Mouse (Mus musculus): ENCODE data around the gene Ubp1.

The Ubp1 gene

GRCm38 (mm10) chr9:113978656-113979055 lies 47.9 kb downstream of the Ubp1 start:
- no peak for DNase-seq (ENCODE audit: low read depth, low spot score)
- no peaks in the 10 kb centered on the region for H3K27me3 ChIP-seq (ENCODE audit: control insufficient read depth, insufficient read depth, low read length, poor library complexity, severe bottlenecking)
- H3K36me3 ChIP-seq (ENCODE audit: control insufficient read depth, insufficient read depth, low read length, poor library complexity, severe bottlenecking) = peaks cover 2% of the 10 kb centered on the region; the same call in 1 of the 2 replicates

DNA sequence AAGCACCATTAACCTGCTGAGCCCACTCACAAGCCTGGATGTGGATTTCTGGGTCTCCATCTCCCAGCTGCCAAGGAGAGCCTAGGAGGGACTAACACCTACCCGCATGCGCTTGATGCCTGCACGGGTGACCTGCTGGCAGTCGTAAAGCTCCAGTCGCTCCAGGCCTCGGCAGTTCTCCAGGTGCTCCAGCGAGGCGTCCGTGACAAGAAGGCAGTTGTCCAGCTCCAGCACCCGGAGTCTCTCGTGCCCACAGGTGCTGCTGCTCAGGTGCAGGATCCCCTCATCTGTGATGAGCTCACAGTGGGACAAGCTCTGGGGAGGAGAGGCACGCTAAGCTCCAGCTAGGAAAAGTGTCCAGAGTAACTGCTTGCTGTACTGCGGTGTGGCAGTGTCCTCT lies 48.6 kb downstream of the Ubp1 start:
- DNase-seq (ENCODE audit: low read depth, low spot score) = no peak
- H3K36me3 ChIP-seq (ENCODE audit: control insufficient read depth, insufficient read depth, low read length, poor library complexity, severe bottlenecking) = peaks cover 2% of the 10 kb centered on the region; the same call in 1 of the 2 replicates

GRCm38 (mm10) chr9:113981099-113981880 lies 50.6 kb downstream of the Ubp1 start:
- no peak for DNase-seq (ENCODE audit: low read depth, low spot score)
- no peaks in the 10 kb centered on the region for H3K27me3 ChIP-seq (ENCODE audit: control insufficient read depth, insufficient read depth, low read length, poor library complexity, severe bottlenecking)
- peaks cover under 1% of the 10 kb centered on the region; the same call in 1 of the 2 replicates for H3K36me3 ChIP-seq (ENCODE audit: control insufficient read depth, insufficient read depth, low read length, poor library complexity, severe bottlenecking)

More for the DNA sequence above, 48.6 kb downstream of the Ubp1 start:
- H3K27me3 ChIP-seq (ENCODE audit: control insufficient read depth, insufficient read depth, low read length, poor library complexity, severe bottlenecking) = no peaks in the 10 kb centered on the region

- DNase-seq (ENCODE audit: low read depth, low spot score) = no peak
- H3K36me3 ChIP-seq (ENCODE audit: control insufficient read depth, insufficient read depth, low read length, poor library complexity, severe bottlenecking) = no peaks in the 10 kb centered on the region; the same call in 1 of the 2 replicates
- no peaks in the 10 kb centered on the region for H3K27me3 ChIP-seq (ENCODE audit: control insufficient read depth, insufficient read depth, low read length, poor library complexity, severe bottlenecking)
Observed at GRCm38 (mm10) chr9:113982451-113982850, 51.7 kb downstream of the Ubp1 start.

DNA sequence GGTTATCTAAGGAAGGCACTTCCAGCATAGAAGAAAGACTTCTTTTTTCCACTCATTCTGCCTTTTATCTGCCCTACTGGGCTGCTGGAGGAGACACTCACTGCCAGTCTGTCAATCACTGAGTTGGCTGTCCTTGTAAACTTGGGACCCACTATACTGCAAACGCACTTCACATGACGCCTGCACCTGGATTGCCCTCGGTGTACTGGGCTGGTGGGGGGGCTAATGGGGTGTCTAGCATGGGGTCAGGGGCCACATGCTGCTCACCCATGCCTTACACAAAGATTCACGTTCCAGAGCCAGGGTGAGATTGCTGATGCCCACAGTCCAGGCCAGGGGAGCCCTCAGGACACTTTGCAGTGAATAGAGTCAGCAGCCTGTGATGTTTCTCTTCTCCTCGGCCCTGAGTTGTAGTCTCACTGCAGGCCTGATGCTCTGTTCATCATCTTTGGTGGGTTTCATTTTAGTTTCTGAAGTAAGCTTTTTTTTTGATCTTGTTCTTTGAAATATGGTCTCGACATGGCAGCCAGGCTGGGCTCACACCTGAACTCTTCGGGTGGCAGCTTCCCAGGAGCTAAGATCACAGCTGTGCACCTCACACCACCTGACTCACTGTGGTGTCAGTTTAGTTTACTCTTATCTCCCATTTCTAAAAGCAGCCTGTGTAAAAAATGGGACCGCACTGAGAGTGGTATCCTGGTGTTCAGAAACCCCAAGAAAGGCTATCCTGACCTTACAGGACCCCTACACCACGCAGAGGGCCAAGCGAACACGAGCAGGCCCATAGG lies 52.3 kb downstream of the Ubp1 start:
- Histone ChIP-seq H3K36me3 (ENCODE audit: control insufficient read depth, insufficient read depth, low read length, poor library complexity, severe bottlenecking) (no peaks in the 10 kb centered on the region), H3K27me3 (ENCODE audit: control insufficient read depth, insufficient read depth, low read length, poor library complexity, severe bottlenecking) (no peaks in the 10 kb centered on the region)
- DNase-seq (ENCODE audit: low read depth, low spot score) = no peak

DNA sequence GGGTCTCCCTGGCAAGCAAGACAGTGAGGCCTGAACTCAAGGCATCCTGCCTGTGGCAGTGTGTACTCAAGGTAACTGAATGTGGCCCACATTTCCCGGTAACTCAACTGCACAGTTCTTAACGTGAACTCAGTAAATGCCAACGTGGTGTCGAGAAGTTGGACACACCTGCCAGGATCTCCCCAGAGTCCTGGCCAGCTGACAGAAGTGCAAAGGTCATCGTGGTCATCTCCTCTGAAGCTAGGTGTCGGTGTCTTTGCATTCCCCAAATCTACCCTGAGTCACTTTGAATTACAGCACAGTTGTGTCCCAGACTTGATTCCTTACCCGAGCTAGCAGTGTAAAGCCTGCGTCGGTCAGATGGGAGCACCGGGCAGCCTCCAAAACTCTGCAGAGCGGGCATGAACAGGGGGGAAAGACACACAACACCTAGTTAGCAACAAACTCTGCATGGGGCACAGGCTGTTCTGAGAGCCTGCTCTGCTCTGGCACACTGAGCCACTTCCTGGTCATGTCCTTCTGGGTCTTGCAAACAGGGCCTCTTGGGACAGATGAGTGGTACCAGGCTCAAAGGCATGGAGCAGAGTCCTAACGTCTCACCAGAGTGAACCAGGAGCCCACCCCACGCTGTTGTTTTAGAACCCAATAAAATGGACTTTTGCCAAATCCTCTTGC lies 54.3 kb downstream of the Ubp1 start:
- H3K36me3 ChIP-seq (ENCODE audit: control insufficient read depth, insufficient read depth, low read length, poor library complexity, severe bottlenecking) = no peaks in the 10 kb centered on the region
- H3K27me3 ChIP-seq (ENCODE audit: control insufficient read depth, insufficient read depth, low read length, poor library complexity, severe bottlenecking) = no peaks in the 10 kb centered on the region
- no peak for DNase-seq (ENCODE audit: low read depth, low spot score)

DNA sequence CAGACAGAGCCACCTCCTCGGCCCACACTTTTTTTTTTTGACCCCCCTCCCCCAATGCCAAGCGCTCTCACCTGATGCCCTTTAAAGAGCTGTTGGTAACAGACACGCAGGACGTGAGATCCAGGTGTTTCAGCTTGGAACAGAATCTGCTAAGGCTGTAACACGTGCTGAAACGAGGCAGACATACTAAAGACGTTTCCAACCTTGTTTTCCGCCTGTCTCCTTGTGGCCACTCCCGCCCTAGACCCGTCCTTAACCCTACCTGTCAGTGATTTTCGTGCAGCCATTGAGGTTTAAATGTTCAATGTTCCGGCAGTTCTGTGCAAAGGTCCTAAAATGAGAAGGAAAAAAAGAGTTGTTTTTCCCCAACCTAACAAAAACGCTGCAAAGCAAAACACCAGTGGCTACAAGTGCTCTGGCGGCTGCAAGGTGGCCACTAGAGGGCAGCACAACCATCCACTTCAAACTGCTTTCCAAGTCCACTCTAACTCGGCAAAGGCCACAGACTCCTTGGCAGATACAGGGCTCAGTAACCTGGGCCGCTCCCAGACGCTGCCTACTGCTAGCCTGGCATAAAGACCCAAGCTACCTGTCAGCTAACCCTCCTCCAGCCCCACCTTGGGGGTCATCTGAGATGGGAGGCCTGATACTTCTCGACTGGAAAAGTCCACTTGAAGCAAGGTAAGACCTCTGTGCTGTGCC lies 60.0 kb downstream of the Ubp1 start:
- peak; percentile 82 for DNase-seq (ENCODE audit: low read depth, low spot score)
- H3K27me3 ChIP-seq (ENCODE audit: control insufficient read depth, insufficient read depth, low read length, poor library complexity, severe bottlenecking) = no peaks in the 10 kb centered on the region

GRCm38 (mm10) chr9:113992810-113993209 lies 62.1 kb downstream of the Ubp1 start:
- H3K27me3 ChIP-seq (ENCODE audit: control insufficient read depth, insufficient read depth, low read length, poor library complexity, severe bottlenecking) = no peaks in the 10 kb centered on the region
- H3K36me3 ChIP-seq (ENCODE audit: control insufficient read depth, insufficient read depth, low read length, poor library complexity, severe bottlenecking) = no peaks in the 10 kb centered on the region
- no peak for DNase-seq (ENCODE audit: low read depth, low spot score)

More for the DNA sequence above, 60.0 kb downstream of the Ubp1 start:
- H3K36me3 ChIP-seq (ENCODE audit: control insufficient read depth, insufficient read depth, low read length, poor library complexity, severe bottlenecking) = no peaks in the 10 kb centered on the region

GRCm38 (mm10) chr9:113998311-113998710 lies 67.6 kb downstream of the Ubp1 start:
- no peaks in the 10 kb centered on the region for H3K36me3 ChIP-seq (ENCODE audit: control insufficient read depth, insufficient read depth, low read length, poor library complexity, severe bottlenecking)
- H3K27me3 ChIP-seq (ENCODE audit: control insufficient read depth, insufficient read depth, low read length, poor library complexity, severe bottlenecking) = no peaks in the 10 kb centered on the region
- no peak for DNase-seq (ENCODE audit: low read depth, low spot score)

- no peaks in the 10 kb centered on the region for H3K27me3 ChIP-seq (ENCODE audit: control insufficient read depth, insufficient read depth, low read length, poor library complexity, severe bottlenecking)
- no peak for DNase-seq (ENCODE audit: low read depth, low spot score)
- no peaks in the 10 kb centered on the region for H3K36me3 ChIP-seq (ENCODE audit: control insufficient read depth, insufficient read depth, low read length, poor library complexity, severe bottlenecking)
Observed at GRCm38 (mm10) chr9:114006801-114007200, 76.1 kb downstream of the Ubp1 start.

- H3K36me3 ChIP-seq (ENCODE audit: control insufficient read depth, insufficient read depth, low read length, poor library complexity, severe bottlenecking) = no peaks in the 10 kb centered on the region
- no peak for DNase-seq (ENCODE audit: low read depth, low spot score)
Observed at GRCm38 (mm10) chr9:114007850-114008350, 77.2 kb downstream of the Ubp1 start.

DNA sequence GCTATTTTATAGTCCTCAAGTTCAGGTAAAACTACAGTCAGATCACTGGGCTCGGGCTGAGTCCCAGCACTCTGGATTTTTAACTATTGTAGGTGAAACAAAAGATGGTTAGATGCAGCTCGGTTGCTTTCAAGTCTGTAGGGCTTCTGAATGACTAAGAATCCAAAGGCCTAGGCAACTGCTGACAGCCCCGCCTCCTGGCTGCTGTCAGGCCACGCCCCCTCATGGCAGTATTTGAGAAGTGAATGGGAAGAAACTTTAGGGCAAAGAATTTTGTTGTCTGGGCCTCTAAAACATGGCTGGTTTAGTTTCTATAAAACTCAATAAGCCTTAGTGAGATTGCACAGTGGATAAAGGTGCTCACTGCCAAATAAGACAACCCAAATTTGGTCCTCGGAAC lies 78.8 kb downstream of the Ubp1 start:
- H3K27me3 ChIP-seq (ENCODE audit: control insufficient read depth, insufficient read depth, low read length, poor library complexity, severe bottlenecking) = no peaks in the 10 kb centered on the region
- DNase-seq (ENCODE audit: low read depth, low spot score) = no peak
- H3K36me3 ChIP-seq (ENCODE audit: control insufficient read depth, insufficient read depth, low read length, poor library complexity, severe bottlenecking) = no peaks in the 10 kb centered on the region

More at GRCm38 (mm10) chr9:114007850-114008350, 77.2 kb downstream of the Ubp1 start:
- no peaks in the 10 kb centered on the region for H3K27me3 ChIP-seq (ENCODE audit: control insufficient read depth, insufficient read depth, low read length, poor library complexity, severe bottlenecking)

DNA sequence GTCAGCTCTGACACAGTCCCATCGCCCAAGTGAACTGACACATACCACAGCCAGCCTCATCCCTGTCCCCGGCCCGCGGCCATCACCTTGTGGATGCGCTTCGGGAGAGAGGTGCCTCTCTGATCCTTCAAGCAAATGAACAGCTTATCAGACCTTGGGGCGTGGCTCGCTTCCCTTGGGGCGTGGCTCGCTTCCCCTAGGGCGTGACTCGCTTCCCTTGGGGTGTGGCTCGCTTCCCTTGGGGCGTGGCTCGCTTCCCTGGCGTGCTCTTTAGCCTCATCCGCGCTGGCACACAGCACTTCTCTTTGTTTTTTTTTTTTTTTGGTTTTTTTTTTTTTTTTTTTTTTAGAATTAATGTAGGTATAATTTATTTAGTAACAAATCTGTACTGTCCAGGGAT lies 80.5 kb downstream of the Ubp1 start:
- no peak for DNase-seq (ENCODE audit: low read depth, low spot score)
- Histone ChIP-seq H3K27me3 (ENCODE audit: control insufficient read depth, insufficient read depth, low read length, poor library complexity, severe bottlenecking) (no peaks in the 10 kb centered on the region), H3K36me3 (ENCODE audit: control insufficient read depth, insufficient read depth, low read length, poor library complexity, severe bottlenecking) (no peaks in the 10 kb centered on the region)

DNA sequence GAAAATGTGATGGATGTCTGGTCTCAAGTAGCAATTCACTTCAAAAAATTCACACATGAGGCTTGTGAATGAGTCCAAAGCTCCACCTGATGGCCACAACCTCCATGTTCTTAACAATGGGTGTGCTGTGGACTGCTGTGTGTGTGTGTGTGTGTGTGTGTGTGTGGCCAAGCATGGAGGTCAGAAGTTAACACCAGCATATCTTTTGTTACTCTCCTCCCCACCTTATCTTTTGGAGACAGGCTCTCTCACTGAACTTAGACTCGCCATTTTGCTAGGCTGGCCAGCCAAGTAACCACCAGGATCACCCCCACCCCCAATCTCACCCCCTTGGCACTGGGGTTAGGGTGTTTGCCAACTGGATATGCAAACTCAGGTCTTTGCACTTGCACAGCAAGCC lies 83.3 kb downstream of the Ubp1 start:
- DNase-seq (ENCODE audit: low read depth, low spot score) = no peak
- Histone ChIP-seq H3K27me3 (ENCODE audit: control insufficient read depth, insufficient read depth, low read length, poor library complexity, severe bottlenecking) (no peaks in the 10 kb centered on the region), H3K36me3 (ENCODE audit: control insufficient read depth, insufficient read depth, low read length, poor library complexity, severe bottlenecking) (no peaks in the 10 kb centered on the region)

All from splenic B cell, adult 2 months (primary cell).